Mouse (Mus musculus): ENCODE measurements around the gene Fam172a.

DNA sequence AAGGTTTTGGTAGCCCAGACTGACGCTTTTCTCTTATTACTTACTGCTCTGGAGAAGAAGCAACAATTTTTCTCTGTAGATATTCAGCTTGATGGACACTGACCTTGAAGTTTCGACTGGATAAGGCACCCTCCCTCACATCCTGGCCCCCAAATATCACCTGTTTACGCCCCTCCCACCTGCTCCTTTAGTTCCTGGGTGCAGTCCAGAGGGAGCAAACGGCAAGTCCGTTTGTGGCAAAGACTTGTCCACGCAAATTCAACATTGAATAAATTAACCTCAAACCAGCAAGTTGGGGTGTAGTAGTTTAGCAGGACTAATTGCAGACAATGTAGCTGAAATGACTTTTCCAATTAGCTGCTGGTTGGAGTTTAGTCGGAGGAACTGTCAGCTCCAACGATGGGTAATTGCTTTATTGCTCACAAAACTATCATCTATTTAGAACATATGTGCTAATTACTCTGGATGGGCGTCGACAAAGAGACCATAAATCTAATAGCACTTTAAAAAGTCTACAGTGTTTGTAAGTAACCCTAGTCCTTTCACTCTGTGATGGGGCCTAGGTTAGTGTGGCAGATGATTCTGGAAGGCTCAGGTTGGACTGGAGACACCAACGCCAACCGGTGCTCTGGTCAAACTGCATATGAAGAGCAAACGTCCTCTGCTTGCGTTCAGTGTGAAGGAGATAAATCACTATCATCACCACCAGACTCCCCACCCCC lies 507.0 kb downstream of the Fam172a start:
- TF ChIP-seq CTCF (IDR thresholded peaks at IDR 0.05; ENCODE audit: extremely low read depth, insufficient read length, insufficient replicate concordance, low read depth, low read length), result no peak
- TF ChIP-seq POLR2A (IDR thresholded peaks at IDR 0.05; ENCODE audit: low read depth, low read length), result no peak

Measured in small intestine, adult 2 months (tissue).